ENCODE assay signal across 28 mouse cellular contexts in the genomic region with DNA sequence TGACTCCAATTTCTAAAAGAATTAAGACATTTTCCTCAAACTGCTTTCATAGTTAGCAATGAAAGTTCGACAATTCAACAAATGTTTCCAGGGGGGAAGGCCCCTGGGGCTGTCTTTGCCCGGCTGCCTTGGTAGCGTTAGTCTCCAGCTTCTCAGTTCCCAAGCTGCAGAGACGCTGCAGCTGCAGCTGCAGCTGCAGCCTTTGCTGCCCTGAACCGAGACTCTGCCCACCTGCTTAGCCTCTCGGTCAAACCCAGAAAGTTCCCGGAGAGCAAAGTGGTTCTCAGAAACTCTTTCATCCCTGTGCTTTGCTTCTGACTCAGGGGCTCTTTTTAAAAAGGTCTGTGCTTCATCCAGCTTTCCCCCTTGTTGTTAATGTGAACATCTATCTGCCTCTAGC. TPM values are rescaled to one million over a fixed set of nuclear protein-coding genes. Genes with fewer than 3 reads are reported as not detected.
DNase-seq lines count a peak whose midpoint lies in the region; ATAC-seq and TF ChIP-seq lines count a peak whose summit lies in the region.
"Had no signal": no experiment of that assay in that cellular context is flagged by ENCODE, and none has a peak within 500 bp of the region (broad histone marks: within the 10 kb centered on the region; RNA-seq: fewer than 3 reads in every experiment).

No protein-coding gene starts in this region.

- H3K4me3 ChIP-seq in intestine, embryonic 14.5 days (ENCODE audit: low read depth, low read length), result no peak overlapping the region
- no peak overlapping the region for H3K4me3 ChIP-seq in intestine, postnatal 0 days (ENCODE audit: low read depth, low read length)
- H3K4me3 ChIP-seq in CH12.LX (replicated peaks in 1 of 3; ENCODE audit: low read depth in 2 of 3, low read length in 2 of 3, poor library complexity in 1 of 3), result no peak overlapping the region
- H3K4me3 ChIP-seq: embryonic facial prominence, embryonic 13.5 days; embryonic facial prominence, embryonic 15.5 days; erythroblast, embryonic 14.5 days; forebrain, embryonic 10.5 days; forebrain, embryonic 12.5 days had no signal

- peak; percentile 86 for TF ChIP-seq EP300 in CH12.LX (IDR thresholded peaks at IDR 0.05; ENCODE audit: low read length)

- peaks cover 4% of the 10 kb centered on the region; the same call in 1 of the 2 replicates for H3K4me1 ChIP-seq in intestine, embryonic 14.5 days (replicated peaks; ENCODE audit: control insufficient read depth, insufficient read depth, low read length)
- no peaks in the 10 kb centered on the region for H3K4me1 ChIP-seq in intestine, postnatal 0 days (replicated peaks; ENCODE audit: control insufficient read depth, insufficient read depth, low read length)
- peaks cover 20 to 31% of the 10 kb centered on the region in 2 experiments for H3K4me1 ChIP-seq in CH12.LX (ENCODE audit: control insufficient read depth in 1 of 2, insufficient read depth in 2 of 2)
- H3K4me1 ChIP-seq: forebrain, embryonic 12.5 days had no signal

- dilution Hi-C loops in CH12.LX (cut with MboI; ENCODE audit: extremely low pct_ligation_motif_present, extremely low pct_unique_long_range_greater_than_20kb, low sequenced_read_pairs), result no loop called here

- no peaks in the 10 kb centered on the region for H3K79me2 ChIP-seq in CH12.LX (replicated peaks; ENCODE audit: control insufficient read depth, extremely low read depth, insufficient read depth, poor library complexity, severe bottlenecking)

- TF ChIP-seq RAD21 in CH12.LX (IDR thresholded peaks at IDR 0.05; ENCODE audit: low read depth, low read length), result no peak

- H3K9me3 ChIP-seq in intestine, embryonic 14.5 days (ENCODE audit: control insufficient read depth, low read length), result no peaks in the 10 kb centered on the region
- no peaks in the 10 kb centered on the region for H3K9me3 ChIP-seq in intestine, postnatal 0 days (ENCODE audit: control insufficient read depth)
- peaks cover 3% of the 10 kb centered on the region for H3K9me3 ChIP-seq in CH12.LX (replicated peaks; ENCODE audit: low read length)
- H3K9me3 ChIP-seq: embryonic facial prominence, embryonic 13.5 days; embryonic facial prominence, embryonic 15.5 days; forebrain, embryonic 10.5 days; forebrain, embryonic 12.5 days had no signal

- H3K27me3 ChIP-seq in intestine, embryonic 14.5 days (replicated peaks; ENCODE audit: control insufficient read depth, insufficient read depth, low read length), result no peaks in the 10 kb centered on the region
- H3K27me3 ChIP-seq in intestine, postnatal 0 days (replicated peaks; ENCODE audit: control insufficient read depth, insufficient read depth, low read length), result no peaks in the 10 kb centered on the region
- H3K27me3 ChIP-seq in CH12.LX (replicated peaks), result no peaks in the 10 kb centered on the region
- H3K27me3 ChIP-seq: embryonic facial prominence, embryonic 13.5 days; embryonic facial prominence, embryonic 15.5 days; forebrain, embryonic 12.5 days; Patski had no signal

- H3K4me2 ChIP-seq in intestine, embryonic 14.5 days (ENCODE audit: low read length), result no peak overlapping the region
- no peak overlapping the region for H3K4me2 ChIP-seq in intestine, postnatal 0 days (replicated peaks; ENCODE audit: low read depth)
- H3K4me2 ChIP-seq in CH12.LX (ENCODE audit: insufficient read depth, low read depth, poor library complexity, severe bottlenecking), result peak overlapping the region; percentile 38
- H3K4me2 ChIP-seq: embryonic facial prominence, embryonic 13.5 days; embryonic facial prominence, embryonic 15.5 days; forebrain, embryonic 12.5 days had no signal

- no peak overlapping the region for H3K27ac ChIP-seq in intestine, embryonic 14.5 days (ENCODE audit: low read depth)
- H3K27ac ChIP-seq in intestine, postnatal 0 days (ENCODE audit: low read depth, low read length), result no peak overlapping the region
- peak overlapping the region; percentile 46 for H3K27ac ChIP-seq in CH12.LX (ENCODE audit: insufficient read depth, low read depth)
- H3K27ac ChIP-seq: embryonic facial prominence, embryonic 13.5 days; embryonic facial prominence, embryonic 15.5 days; forebrain, embryonic 10.5 days; forebrain, embryonic 12.5 days had no signal

- ATAC-seq in intestine, embryonic 14.5 days (replicated peaks; ENCODE audit: low FRiP score, low TSS enrichment, low read depth), result no peak
- no peak for ATAC-seq in intestine, postnatal 0 days
- ATAC-seq: activated CD4-positive, CD25-positive, alpha-beta regulatory T cell, adult 4 months; CD4-positive, CD25-positive, alpha-beta regulatory T cell, adult 4 months; forebrain, embryonic 14.5 days; forebrain, embryonic 16.5 days; Patski had no signal

- DNase-seq in intestine, embryonic 14.5 days (ENCODE audit: low spot score), result peak; percentile 29
- DNase-seq in A20 (ENCODE audit: low read depth, low spot score), result peak; percentile 60
- DNase-seq in CH12.LX (ENCODE audit: extremely low read depth), result peak; percentile 53
- DNase-seq in urinary bladder, postnatal 36 days (ENCODE audit: low spot score in 2 of 2), result no peak
- DNase-seq in frontal cortex, postnatal 36 days (ENCODE audit: low spot score in 2 of 2), result no peak
- DNase-seq: adrenal gland, adult 8-10 months; adrenal gland, postnatal 14 days; adrenal gland, postnatal 36 days; B cell, adult 2 months; cerebellum, adult 11-12 months; cerebellum, adult 2 months; cerebellum, adult 9-10 months; cerebellum, postnatal 25 days; embryo, embryonic 11 days had no signal

- TF ChIP-seq POLR2A in CH12.LX (IDR thresholded peaks at IDR 0.05; ENCODE audit: low read depth, low read length), result no peak

- no peak for TF ChIP-seq CTCF in intestine, postnatal 0 days (IDR thresholded peaks at IDR 0.05; ENCODE audit: low read depth)
- TF ChIP-seq CTCF in CH12.LX (conservative IDR thresholded peaks at IDR 0.05 in 1 of 2, IDR thresholded peaks at IDR 0.05 in 1 of 2; ENCODE audit: low read depth in 2 of 2, low read length in 2 of 2), result no peak

- H3K9ac ChIP-seq in intestine, embryonic 14.5 days (ENCODE audit: low read length), result no peak overlapping the region
- H3K9ac ChIP-seq in intestine, postnatal 0 days (ENCODE audit: low read depth, low read length), result no peak overlapping the region
- 0 out of 2 replicates have a peak overlapping the region, but pooled peaks have one; percentile 13 for H3K9ac ChIP-seq in CH12.LX (ENCODE audit: insufficient read depth, low read depth)
- H3K9ac ChIP-seq: embryonic facial prominence, embryonic 13.5 days; embryonic facial prominence, embryonic 15.5 days; forebrain, embryonic 12.5 days had no signal

- in situ Hi-C loops in CH12.LX (cut with MboI; ENCODE audit: low pct_ligation_motif_present, low pct_unique_long_range_greater_than_20kb, low sequenced_read_pairs), result loop anchor here (10.0 kb wide), 1 partner anchor 148 kb away; the partner anchor contains the start of gene Anxa8

- WGBS in intestine, embryonic 14.5 days, result 58% methylated on average over 7 of the region's 7 CpGs
- 76% methylated on average over 7 of the region's 7 CpGs for WGBS in intestine, postnatal 0 days

- H3K36me3 ChIP-seq in intestine, embryonic 14.5 days (ENCODE audit: control insufficient read depth, insufficient read depth, low read length), result no peaks in the 10 kb centered on the region
- no peaks in the 10 kb centered on the region; the same call in 1 of the 2 replicates for H3K36me3 ChIP-seq in intestine, postnatal 0 days (ENCODE audit: control insufficient read depth, insufficient read depth)
- H3K36me3 ChIP-seq in CH12.LX (replicated peaks in 1 of 2; ENCODE audit: control insufficient read depth in 1 of 2, insufficient read depth in 1 of 2, low read length in 1 of 2), result peaks cover 2 to 45% of the 10 kb centered on the region in 2 experiments
- H3K36me3 ChIP-seq: embryonic facial prominence, embryonic 13.5 days; embryonic facial prominence, embryonic 15.5 days; forebrain, embryonic 10.5 days; forebrain, embryonic 12.5 days had no signal

TF ChIP-seq in CH12.LX, 34 proteins besides CTCF, POLR2A, EP300 and RAD21 (continues in another document):
- TF ChIP-seq ELF1 (IDR thresholded peaks at IDR 0.05; ENCODE audit: low read depth, low read length), result no peak
- TF ChIP-seq IRF4 (IDR thresholded peaks at IDR 0.05; ENCODE audit: low read depth, low read length), result peak; percentile 58; the same call in 1 of the 2 replicates
- no peak for TF ChIP-seq CHD1 (IDR thresholded peaks at IDR 0.05; ENCODE audit: low read depth, low read length)
- no peak for TF ChIP-seq PAX5 (IDR thresholded peaks at IDR 0.05; ENCODE audit: low read length)
- TF ChIP-seq ETS1 (conservative IDR thresholded peaks at IDR 0.05; ENCODE audit: low read depth, low read length), result peak; percentile 14; the same call in 1 of the 2 replicates
- TF ChIP-seq UBTF (IDR thresholded peaks at IDR 0.05; ENCODE audit: low read depth, low read length), result peak; percentile 48; the same call in 1 of the 2 replicates
- no peak for TF ChIP-seq GABPA (IDR thresholded peaks at IDR 0.05; ENCODE audit: insufficient replicate concordance, low read depth, low read length)
- TF ChIP-seq SIN3A (IDR thresholded peaks at IDR 0.05; ENCODE audit: low read length), result no peak
- TF ChIP-seq MXI1 (IDR thresholded peaks at IDR 0.05; ENCODE audit: low read depth, low read length), result no peak
- no peak for TF ChIP-seq NELFE (IDR thresholded peaks at IDR 0.05; ENCODE audit: low read depth, low read length)
- no peak for TF ChIP-seq HCFC1 (IDR thresholded peaks at IDR 0.05; ENCODE audit: low read depth, low read length)
- TF ChIP-seq MEF2A (IDR thresholded peaks at IDR 0.05; ENCODE audit: borderline replicate concordance, low read depth, low read length), result no peak
- TF ChIP-seq JUN (IDR thresholded peaks at IDR 0.05; ENCODE audit: insufficient read depth, low read depth, low read length), result no peak
- no peak for TF ChIP-seq USF2 (conservative IDR thresholded peaks at IDR 0.05; ENCODE audit: low read depth, low read length)
- no peak for TF ChIP-seq USF1 (IDR thresholded peaks at IDR 0.05; ENCODE audit: low read depth, low read length)
- TF ChIP-seq MAFK (IDR thresholded peaks at IDR 0.05; ENCODE audit: insufficient replicate concordance, low read length), result no peak
- TF ChIP-seq MAZ (IDR thresholded peaks at IDR 0.05; ENCODE audit: low read depth, low read length), result no peak

RNA-seq across cellular contexts. Expression of gene Syt15, which starts 12.9 kb away (rescaled TPM):
- polyA plus RNA-seq in intestine, embryonic 14.5 days (2014; fragmentation: Nextera tagmentation; extraction: Ambion mirVana), result 0.54 and 0.60 TPM in 2 replicates
- polyA plus RNA-seq in intestine, postnatal 0 days (2015; fragmentation: Nextera tagmentation; extraction: Ambion mirVana), result 1.0 and 1.2 TPM in 2 replicates
- total RNA-seq in CH12.LX (2012; rRNA removed), result not detected in 2 replicates
- not detected in 2 replicates for total RNA-seq in CH12.LX (2014; rRNA removed)
- 0.10 TPM in 1 of 2 replicates, not detected in the other for polyA plus RNA-seq in CH12.LX (2012; ENCODE audit: insufficient read length, low read depth)
- total RNA-seq: ES-E14, MEL had no signal
- polyA plus RNA-seq: embryonic facial prominence, embryonic 11.5 days; erythroblast, embryonic 14.5 days had no signal

RNA-seq across cellular contexts. Expression of gene Gprin2, which starts 30.9 kb away (rescaled TPM):
- 0.39 TPM in 2 replicates for polyA plus RNA-seq in intestine, embryonic 14.5 days (2014; fragmentation: Nextera tagmentation; extraction: Ambion mirVana)
- 0.13 and 0.17 TPM in 2 replicates for polyA plus RNA-seq in intestine, postnatal 0 days (2015; fragmentation: Nextera tagmentation; extraction: Ambion mirVana)
- total RNA-seq in CH12.LX (2012; rRNA removed), result 0.21 and 0.80 TPM in 2 replicates
- 0.01 and 0.04 TPM in 2 replicates for total RNA-seq in CH12.LX (2014; rRNA removed)
- 0.05 and 0.16 TPM in 2 replicates for polyA plus RNA-seq in CH12.LX (2012; ENCODE audit: insufficient read length, low read depth)
- polyA plus RNA-seq: activated CD4-positive, CD25-positive, alpha-beta regulatory T cell, adult 4 months; erythroblast, embryonic 14.5 days had no signal

Comparison
In these comparisons a context has a peak if more than half of its experiments do, and no peak if none do; other contexts are left out.
1. DNase-seq: peak in intestine, embryonic 14.5 days (single experiment), A20 (single experiment) and CH12.LX (single experiment); none in urinary bladder, postnatal 36 days (0 of 2) and frontal cortex, postnatal 36 days (0 of 2).